ENCODE assay signal across 19 mouse cellular contexts in the genomic region with DNA sequence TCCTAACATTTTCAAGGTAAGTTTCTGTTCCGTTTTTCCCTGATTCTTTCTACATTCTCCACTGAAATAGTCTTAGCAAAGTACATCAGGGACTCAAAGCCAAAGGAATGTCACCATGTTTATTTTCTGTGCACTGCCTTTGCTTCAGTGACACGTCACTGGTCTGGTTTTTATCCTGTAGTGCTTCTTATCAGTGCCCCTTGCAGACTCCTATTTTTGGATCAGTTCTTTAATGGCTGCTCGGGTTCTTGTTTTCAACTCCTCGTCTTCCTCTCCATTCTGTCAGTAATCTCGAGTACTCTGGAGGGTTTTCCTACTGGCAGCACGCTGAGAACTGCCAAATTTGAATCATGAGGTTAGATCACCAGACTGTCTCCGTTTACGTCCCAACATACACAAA.
DNase-seq lines count a peak whose midpoint lies in the region; ATAC-seq and TF ChIP-seq lines count a peak whose summit lies in the region.
"Had no signal": no experiment of that assay in that cellular context is flagged by ENCODE, and none has a peak within 500 bp of the region (broad histone marks: within the 10 kb centered on the region; RNA-seq: fewer than 3 reads in every experiment).

No protein-coding gene starts in this region.

- no peak for TF ChIP-seq CTCF in lung, embryonic 14.5 days (IDR thresholded peaks at IDR 0.05; ENCODE audit: low read depth)

- H3K27me3 ChIP-seq in lung, embryonic 14.5 days (ENCODE audit: insufficient read depth, low read length) = no peaks in the 10 kb centered on the region
- H3K27me3 ChIP-seq in heart, embryonic 16.5 days (ENCODE audit: control insufficient read depth, insufficient read depth, low read length) = no peaks in the 10 kb centered on the region
- no peaks in the 10 kb centered on the region for H3K27me3 ChIP-seq in kidney, embryonic 16.5 days (ENCODE audit: insufficient read depth, low read length)
- H3K27me3 ChIP-seq: CH12.LX; limb, embryonic 15.5 days had no signal

- H3K4me2 ChIP-seq in lung, embryonic 14.5 days = peak overlapping the region; percentile 20; the same call in 1 of the 2 replicates
- peak overlapping the region; percentile 55 for H3K4me2 ChIP-seq in heart, embryonic 16.5 days (ENCODE audit: low read depth, low read length)
- H3K4me2 ChIP-seq in kidney, embryonic 16.5 days (replicated peaks; ENCODE audit: low read depth, low read length) = no peak overlapping the region
- H3K4me2 ChIP-seq: limb, embryonic 15.5 days; midbrain, embryonic 11.5 days had no signal

- no peaks in the 10 kb centered on the region for H3K9me3 ChIP-seq in lung, embryonic 14.5 days (ENCODE audit: low read depth, low read length)
- H3K9me3 ChIP-seq in heart, embryonic 16.5 days (replicated peaks; ENCODE audit: control insufficient read depth, low read length) = no peaks in the 10 kb centered on the region; the same call in 1 of the 2 replicates
- no peaks in the 10 kb centered on the region for H3K9me3 ChIP-seq in kidney, embryonic 16.5 days (ENCODE audit: low read length)
- H3K9me3 ChIP-seq: limb, embryonic 15.5 days had no signal

- H3K27ac ChIP-seq in lung, embryonic 14.5 days (ENCODE audit: low read depth) = peak overlapping the region; percentile 49; the same call in 1 of the 2 replicates
- H3K27ac ChIP-seq in heart, embryonic 16.5 days (ENCODE audit: low read length) = peak overlapping the region; percentile 95
- no peak overlapping the region for H3K27ac ChIP-seq in kidney, embryonic 16.5 days (ENCODE audit: low read length)
- H3K27ac ChIP-seq: layer of hippocampus, adult 2 months; limb, embryonic 15.5 days had no signal

- 12% methylated on average over 8 of the region's 8 CpGs for WGBS in lung, embryonic 14.5 days
- WGBS in heart, embryonic 16.5 days = 9% methylated on average over 8 of the region's 8 CpGs
- 57% methylated on average over 8 of the region's 8 CpGs for WGBS in kidney, embryonic 16.5 days

- peak; percentile 54 for DNase-seq in lung, embryonic 14.5 days
- no peak for DNase-seq in lung, postnatal 10 days
- peak; percentile 28 to 44 for DNase-seq in heart, adult 9 months (ENCODE audit: low spot score in 2 of 2)
- peak; percentile 3 for DNase-seq in yolk sac, embryonic 10.5 days (ENCODE audit: low spot score)
- no peak for DNase-seq in right cerebral cortex, postnatal 36 days (ENCODE audit: low spot score in 2 of 2)
- DNase-seq: adrenal gland, postnatal 36 days; cerebellum, adult 18-20 months; cerebellum, postnatal 25 days; embryo, embryonic 11 days; forebrain, postnatal 0 days; kidney, adult 2 months; kidney, postnatal 14 days; right cerebral cortex, postnatal 4 days had no signal

- ATAC-seq in lung, embryonic 14.5 days (ENCODE audit: insufficient read depth) = peak; percentile 65; the same call in 1 of the 2 replicates
- ATAC-seq in heart, embryonic 16.5 days (replicated peaks; ENCODE audit: extremely low read depth, insufficient read depth, low FRiP score) = peak; percentile 97
- ATAC-seq in kidney, embryonic 16.5 days (ENCODE audit: low FRiP score, low TSS enrichment) = no peak
- ATAC-seq: forebrain, postnatal 0 days had no signal

- no peak overlapping the region for H3K9ac ChIP-seq in lung, embryonic 14.5 days
- H3K9ac ChIP-seq in heart, embryonic 16.5 days (ENCODE audit: low read length) = peak overlapping the region; percentile 46
- H3K9ac ChIP-seq in kidney, embryonic 16.5 days (replicated peaks; ENCODE audit: low read length) = no peak overlapping the region
- H3K9ac ChIP-seq: forebrain, postnatal 0 days; limb, embryonic 15.5 days had no signal

- no peak overlapping the region for H3K4me3 ChIP-seq in lung, embryonic 14.5 days (ENCODE audit: low read depth, low read length)
- H3K4me3 ChIP-seq in heart, embryonic 16.5 days (ENCODE audit: low read length) = peak overlapping the region; percentile 23
- no peak overlapping the region for H3K4me3 ChIP-seq in kidney, embryonic 16.5 days (ENCODE audit: low read length)
- H3K4me3 ChIP-seq: layer of hippocampus, adult 2 months; limb, embryonic 15.5 days had no signal

- peaks cover 5% of the 10 kb centered on the region; the same call in 1 of the 2 replicates for H3K4me1 ChIP-seq in lung, embryonic 14.5 days (ENCODE audit: insufficient read depth)
- peaks cover 21% of the 10 kb centered on the region for H3K4me1 ChIP-seq in heart, embryonic 16.5 days (ENCODE audit: control insufficient read depth, insufficient read depth, low read length)
- H3K4me1 ChIP-seq in kidney, embryonic 16.5 days (ENCODE audit: insufficient read depth, low read length) = no peaks in the 10 kb centered on the region
- H3K4me1 ChIP-seq: limb, embryonic 15.5 days had no signal

- H3K36me3 ChIP-seq in lung, embryonic 14.5 days (ENCODE audit: insufficient read depth) = no peaks in the 10 kb centered on the region
- no peaks in the 10 kb centered on the region for H3K36me3 ChIP-seq in heart, embryonic 16.5 days (ENCODE audit: control insufficient read depth, insufficient read depth)
- no peaks in the 10 kb centered on the region for H3K36me3 ChIP-seq in kidney, embryonic 16.5 days (ENCODE audit: insufficient read depth, low read length)
- H3K36me3 ChIP-seq: limb, embryonic 15.5 days had no signal

Comparison
In these comparisons a context has a peak if more than half of its experiments do, and no peak if none do; other contexts are left out.
1. DNase-seq: peak in lung, embryonic 14.5 days (single experiment), heart, adult 9 months (2 of 2) and yolk sac, embryonic 10.5 days (single experiment); none in lung, postnatal 10 days (single experiment) and right cerebral cortex, postnatal 36 days (0 of 2).